Mouse (Mus musculus) layer of hippocampus, adult 2 months (tissue): Measurements from ENCODE around the gene Usp12. TPM values are rescaled to one million over a fixed set of nuclear protein-coding genes. Genes with fewer than 3 reads are reported as not detected.
A peak's percentile ranks its signal among the peaks of the same experiment; 100 is the strongest.

Experiments
- DNase-seq, 2 experiments: peaks; one replicate each; pipeline ENCODE4 v3.0.0; 2022; ENCODE audit warnings: low spot score in 2 of 2
- H3K27ac ChIP-seq: fragments of 200-600 bp; 2 replicates; pipeline ENCODE4 v1.8.1; 2022
- H3K4me3 ChIP-seq: fragments of 200-600 bp; 2 replicates; pipeline ENCODE4 v1.8.1; 2022; ENCODE audit warnings: mild to moderate bottlenecking
- CTCF ChIP-seq: fragments of 200-600 bp; conservative IDR thresholded peaks from 2 replicates; pipeline ENCODE4 v1.8.1; 2022; ENCODE audit warnings: antibody characterized with exemption, mild to moderate bottlenecking, moderate library complexity
- total RNA-seq, 2 experiments: library from RNA; stranded (reverse); gene quantifications; 2 replicates each; pipeline ENCODE4 v1.2.3; 2021

Usp12 gene
- total RNA-seq, 2 experiments from 2014 or later, result 58.4 to 62.5 TPM

- H3K4me3 ChIP-seq, result peak overlapping the region; percentile 98
- peak overlapping the region; percentile 99 for H3K27ac ChIP-seq
- DNase-seq, result no peak
- TF ChIP-seq CTCF, result no peak
These were observed 37.6 kb upstream of the Usp12 start for GRCm38 (mm10) chr5:146832435-146832768.

GRCm38 (mm10) chr5:146829528-146829927 lies 34.7 kb upstream of the Usp12 start:
- Histone ChIP-seq H3K4me3 (no peak overlapping the region), H3K27ac (no peak overlapping the region)
- TF ChIP-seq CTCF, result no peak
- DNase-seq, result no peak

GRCm38 (mm10) chr5:146823005-146823404 lies 28.2 kb upstream of the Usp12 start:
- DNase-seq, result no peak
- Histone ChIP-seq H3K27ac (no peak overlapping the region), H3K4me3 (no peak overlapping the region)
- TF ChIP-seq CTCF, result no peak

- TF ChIP-seq CTCF, result no peak
- no peak for DNase-seq
- Histone ChIP-seq H3K27ac (no peak overlapping the region), H3K4me3 (no peak overlapping the region)
These were observed 24.3 kb upstream of the Usp12 start for GRCm38 (mm10) chr5:146818906-146819623.

- DNase-seq, result no peak
- TF ChIP-seq CTCF, result no peak
- Histone ChIP-seq H3K4me3 (no peak overlapping the region), H3K27ac (no peak overlapping the region)
These were observed 22.8 kb upstream of the Usp12 start for GRCm38 (mm10) chr5:146817583-146817982.

GRCm38 (mm10) chr5:146815394-146815793 lies 20.6 kb upstream of the Usp12 start:
- H3K27ac ChIP-seq, result no peak overlapping the region
- DNase-seq, result no peak
- no peak for TF ChIP-seq CTCF
- H3K4me3 ChIP-seq, result no peak overlapping the region

- peak; percentile 41 for TF ChIP-seq CTCF
- no peak for DNase-seq
- Histone ChIP-seq H3K4me3 (no peak overlapping the region), H3K27ac (no peak overlapping the region)
These were observed 18.6 kb upstream of the Usp12 start for GRCm38 (mm10) chr5:146813421-146813820.

- no peak overlapping the region for H3K4me3 ChIP-seq
- TF ChIP-seq CTCF, result no peak
- no peak overlapping the region for H3K27ac ChIP-seq
- DNase-seq, result no peak
These were observed 18.1 kb upstream of the Usp12 start for GRCm38 (mm10) chr5:146812866-146813265.

GRCm38 (mm10) chr5:146809951-146810350 lies 15.1 kb upstream of the Usp12 start:
- DNase-seq, result no peak
- H3K4me3 ChIP-seq, result no peak overlapping the region
- TF ChIP-seq CTCF, result no peak
- 0 out of 2 replicates have a peak overlapping the region, but pooled peaks have one; percentile 12 for H3K27ac ChIP-seq

GRCm38 (mm10) chr5:146806004-146806430 lies 11.2 kb upstream of the Usp12 start:
- no peak for DNase-seq
- peak overlapping the region; percentile 32; the same call in 1 of the 2 replicates for H3K27ac ChIP-seq
- H3K4me3 ChIP-seq, result no peak overlapping the region
- no peak for TF ChIP-seq CTCF

GRCm38 (mm10) chr5:146798031-146798430 lies 3.2 kb upstream of the Usp12 start:
- no peak overlapping the region for H3K4me3 ChIP-seq
- DNase-seq, result no peak
- no peak for TF ChIP-seq CTCF
- no peak overlapping the region for H3K27ac ChIP-seq

GRCm38 (mm10) chr5:146795728-146796127 lies 922 bp upstream of the Usp12 start:
- peak in 1 of 2 experiments; percentile 43 for DNase-seq
- peak overlapping the region; percentile 50; the same call in 1 of the 2 replicates for H3K4me3 ChIP-seq
- no peak for TF ChIP-seq CTCF
- H3K27ac ChIP-seq, result peak overlapping the region; percentile 92

GRCm38 (mm10) chr5:146794084-146794852 lies 538 bp downstream of the Usp12 start:
- DNase-seq, result no peak
- TF ChIP-seq CTCF, result no peak
- peak overlapping the region; percentile 83 for H3K4me3 ChIP-seq
- H3K27ac ChIP-seq, result peak overlapping the region; percentile 89
